Mouse (Mus musculus): ENCODE data around the gene Ttf1. TPM values are rescaled to one million over a fixed set of nuclear protein-coding genes. Genes with fewer than 3 reads are reported as not detected.
"Not testable (repeated sequence)": the region's sequence is repeated elsewhere in the genome, so short reads cannot be mapped to it uniquely, and the experiment has no call there.

Gene Ttf1
- total and polyA plus RNA-seq, 3 experiments, result 13.5 to 15.6 TPM; not detected in 1

DNA sequence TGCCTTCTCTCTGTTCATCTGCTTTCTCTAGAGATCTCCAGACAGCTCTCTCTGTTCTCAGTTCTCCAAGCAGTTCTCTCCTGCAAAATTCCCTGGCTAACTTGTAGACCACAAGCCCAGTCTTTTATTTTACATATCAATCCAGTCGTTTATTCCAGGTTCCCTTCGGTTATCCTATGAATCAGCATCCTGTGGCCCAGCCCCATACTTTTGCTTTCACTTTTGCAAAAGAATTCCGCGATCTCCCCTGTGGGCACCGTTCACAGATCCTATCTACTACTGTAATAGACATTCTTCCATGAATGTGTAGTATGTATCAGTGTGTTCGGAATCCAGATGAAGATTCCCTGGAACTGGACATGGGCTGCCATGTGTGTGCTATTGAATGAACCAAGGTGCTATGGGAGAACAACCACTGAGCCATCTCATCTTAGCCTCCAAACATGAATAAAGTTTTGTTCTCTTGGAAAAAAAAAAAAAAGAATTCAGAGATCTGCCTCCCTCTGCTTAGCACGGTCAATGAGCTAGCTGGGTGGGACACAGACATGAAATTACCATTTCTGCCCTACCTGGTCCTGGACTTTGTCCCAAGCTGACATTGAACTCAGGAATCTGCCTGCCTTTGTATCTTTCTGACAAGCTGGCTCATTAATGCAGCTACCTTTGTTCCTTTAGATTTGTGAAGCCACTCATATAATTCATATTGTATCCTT lies 40.9 kb downstream of the Ttf1 start:
- TF ChIP-seq USF1 (IDR thresholded peaks at IDR 0.05; ENCODE audit: low read depth, low read length) (no peak), ZNF384 (IDR thresholded peaks at IDR 0.05; ENCODE audit: low read depth, low read length) (peak; percentile 74)
- no peaks in the 10 kb centered on the region for H3K9me3 ChIP-seq (replicated peaks; ENCODE audit: insufficient read depth, low read length)
- peak overlapping the region; percentile 46 to 66 for H3K4me3 ChIP-seq (ENCODE audit: control insufficient read depth in 1 of 2, insufficient read depth in 1 of 2, low read depth in 2 of 2, low read length in 2 of 2)
- peaks cover 0 to 8% of the 10 kb centered on the region in 2 experiments; a peak in 3 of 4 replicates for H3K4me1 ChIP-seq (ENCODE audit: control insufficient read depth in 1 of 2, insufficient read depth in 2 of 2, low read length in 2 of 2)
- DNase-seq (ENCODE audit: low read depth, low spot score), result no peak
- H3K9ac ChIP-seq (ENCODE audit: control insufficient read depth, low read depth, low read length, poor library complexity, severe bottlenecking), result peak overlapping the region; percentile 6
- H3K27me3 ChIP-seq (ENCODE audit: control insufficient read depth in 1 of 2, insufficient read depth in 2 of 2, low read length in 2 of 2), result no peaks in the 10 kb centered on the region; a peak in 1 of 4 replicates
- no peaks in the 10 kb centered on the region for H3K79me2 ChIP-seq (ENCODE audit: control insufficient read depth, insufficient read depth, low read length, poor library complexity)
- no peak overlapping the region for H3K27ac ChIP-seq (ENCODE audit: control insufficient read depth, low read depth, low read length)
- H3K36me3 ChIP-seq (ENCODE audit: control insufficient read depth in 1 of 2, insufficient read depth in 2 of 2, low read length in 2 of 2), result no peaks in the 10 kb centered on the region

DNA sequence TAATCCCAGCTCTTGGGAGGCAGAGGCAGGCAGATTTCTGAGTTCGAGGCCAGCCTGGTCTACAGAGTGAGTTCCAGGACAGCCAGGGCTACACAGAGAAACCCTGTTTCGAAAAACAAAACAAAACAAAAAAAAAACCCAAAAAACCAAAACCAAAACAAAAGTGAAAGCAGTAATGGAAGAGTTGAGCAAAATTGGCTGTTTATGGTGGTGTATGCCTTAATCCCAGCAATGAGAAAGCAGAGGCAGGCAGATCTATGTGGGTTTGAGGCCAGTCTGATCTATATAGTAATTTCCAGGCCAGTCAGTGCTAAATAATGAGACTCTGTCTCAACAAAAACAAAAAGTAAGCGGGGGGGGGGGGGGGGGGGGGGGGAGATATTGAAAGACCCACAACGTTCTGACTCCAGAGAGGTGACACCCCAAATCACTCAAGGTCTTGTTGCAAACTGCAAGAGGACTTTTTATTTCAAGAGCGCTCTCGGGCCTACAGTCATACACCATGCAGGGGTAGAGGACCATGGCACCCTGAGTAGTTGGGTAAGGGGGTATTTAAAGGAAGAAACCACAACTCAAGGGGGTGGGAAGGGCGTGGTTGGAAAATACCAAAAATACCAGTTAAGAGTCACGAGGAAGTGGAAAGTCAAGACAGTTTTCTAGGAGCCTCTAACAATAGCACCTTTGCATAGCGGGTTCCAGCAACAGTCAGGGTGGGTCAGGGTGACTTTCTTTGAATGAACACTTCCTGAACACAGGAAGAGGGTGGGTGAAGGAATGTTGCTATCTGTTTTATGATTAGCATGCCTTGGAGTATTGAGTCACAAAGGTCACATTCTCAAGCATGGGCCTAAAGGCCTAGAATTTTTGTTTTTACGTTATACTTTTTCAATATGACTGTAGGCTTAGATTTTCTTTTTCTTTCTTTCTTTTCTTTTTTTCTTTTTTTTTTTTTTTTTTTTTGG lies 42.6 kb downstream of the Ttf1 start:
- not testable (repeated sequence) for H3K27ac ChIP-seq (ENCODE audit: control insufficient read depth, low read depth, low read length); H3K36me3 ChIP-seq (ENCODE audit: control insufficient read depth in 1 of 2, insufficient read depth in 2 of 2, low read length in 2 of 2); H3K27me3 ChIP-seq (ENCODE audit: control insufficient read depth in 1 of 2, insufficient read depth in 2 of 2, low read length in 2 of 2); H3K4me3 ChIP-seq (ENCODE audit: control insufficient read depth in 1 of 2, insufficient read depth in 1 of 2, low read depth in 2 of 2, low read length in 2 of 2); H3K4me1 ChIP-seq (ENCODE audit: control insufficient read depth in 1 of 2, insufficient read depth in 2 of 2, low read length in 2 of 2); H3K9me3 ChIP-seq (replicated peaks; ENCODE audit: insufficient read depth, low read length); H3K79me2 ChIP-seq (ENCODE audit: control insufficient read depth, insufficient read depth, low read length, poor library complexity); DNase-seq (ENCODE audit: low read depth, low spot score); H3K9ac ChIP-seq (ENCODE audit: control insufficient read depth, low read depth, low read length, poor library complexity, severe bottlenecking)

DNA sequence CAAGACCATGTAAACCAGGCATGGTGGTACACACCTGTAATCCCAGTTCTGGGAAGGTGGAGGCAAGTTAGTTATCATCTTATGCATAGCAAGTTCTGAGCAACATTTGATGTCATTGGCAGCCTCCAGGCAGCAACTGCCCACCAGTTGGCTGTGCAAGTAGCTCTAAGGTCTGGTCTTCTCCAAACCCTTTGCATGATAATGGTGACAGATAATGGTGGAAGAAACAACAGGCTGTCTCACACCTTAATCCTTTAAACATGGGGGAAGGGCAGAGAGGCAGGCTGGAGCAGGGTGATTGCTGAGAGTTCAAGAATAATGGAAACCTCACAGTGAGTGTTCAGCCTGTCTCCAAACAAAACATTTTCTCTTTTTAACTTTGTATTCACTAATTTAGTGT lies 60.9 kb downstream of the Ttf1 start:
- H3K9ac ChIP-seq (ENCODE audit: control insufficient read depth, low read depth, low read length, poor library complexity, severe bottlenecking), result no peak overlapping the region
- no peaks in the 10 kb centered on the region for H3K9me3 ChIP-seq (replicated peaks; ENCODE audit: insufficient read depth, low read length)
- no peak overlapping the region for H3K4me3 ChIP-seq (ENCODE audit: control insufficient read depth in 1 of 2, insufficient read depth in 1 of 2, low read depth in 2 of 2, low read length in 2 of 2)
- H3K27ac ChIP-seq (ENCODE audit: control insufficient read depth, low read depth, low read length), result peak overlapping the region; percentile 11; the same call in 1 of the 2 replicates
- no peaks in the 10 kb centered on the region for H3K27me3 ChIP-seq (ENCODE audit: control insufficient read depth in 1 of 2, insufficient read depth in 2 of 2, low read length in 2 of 2)
- peaks cover 7 to 16% of the 10 kb centered on the region in 2 experiments for H3K4me1 ChIP-seq (ENCODE audit: control insufficient read depth in 1 of 2, insufficient read depth in 2 of 2, low read length in 2 of 2)
- peaks cover 6% of the 10 kb centered on the region for H3K79me2 ChIP-seq (ENCODE audit: control insufficient read depth, insufficient read depth, low read length, poor library complexity)
- TF ChIP-seq ZC3H11A (IDR thresholded peaks at IDR 0.05; ENCODE audit: low read depth, low read length) (no peak), EP300 (IDR thresholded peaks at IDR 0.05; ENCODE audit: low read depth in 1 of 2, low read length in 2 of 2) (no peak), RAD21 (IDR thresholded peaks at IDR 0.05; ENCODE audit: low read depth, low read length) (no peak), MYC (IDR thresholded peaks at IDR 0.05; ENCODE audit: low read depth, low read length) (no peak), BHLHE40 (IDR thresholded peaks at IDR 0.05; ENCODE audit: borderline replicate concordance, low read depth, low read length) (no peak), ELF1 (IDR thresholded peaks at IDR 0.05; ENCODE audit: low read depth, low read length) (no peak), KAT2A (conservative IDR thresholded peaks at IDR 0.05; ENCODE audit: low read depth, low read length) (no peak), MAX (IDR thresholded peaks at IDR 0.05; ENCODE audit: low read length) (no peak), RCOR1 (IDR thresholded peaks at IDR 0.05; ENCODE audit: low read depth, low read length) (no peak), UBTF (IDR thresholded peaks at IDR 0.05; ENCODE audit: borderline replicate concordance, insufficient read depth, low read depth, low read length) (no peak), MXI1 (IDR thresholded peaks at IDR 0.05; ENCODE audit: low read depth, low read length) (no peak), GABPA (IDR thresholded peaks at IDR 0.05; ENCODE audit: low read depth, low read length) (no peak)
- H3K36me3 ChIP-seq (ENCODE audit: control insufficient read depth in 1 of 2, insufficient read depth in 2 of 2, low read length in 2 of 2), result peaks cover 0 to 17% of the 10 kb centered on the region in 2 experiments; a peak in 2 of 4 replicates
- DNase-seq (ENCODE audit: low read depth, low spot score), result no peak

All from MEL (cell line).